Mouse (Mus musculus) liver, embryonic 14.5 days (tissue): ENCODE measurements at regions not wholly inside any gene's neighbourhood (a gene's known extent, or its start where the extent isn't known, plus 50 kb on each side); places are given as distances from the start of the nearest gene placed in this dataset.

Experiments used
- CTCF ChIP-seq: IDR thresholded peaks from 2 replicates; pipeline ENCODE4 v1.5.1; 2016; ENCODE audit warnings: antibody characterized with exemption, low read depth, control low read depth
- EP300 ChIP-seq: IDR thresholded peaks from 2 replicates; pipeline ENCODE4 v1.6.1; 2016; ENCODE audit warnings: antibody characterized with exemption, low read depth

- no peak for TF ChIP-seq CTCF
- TF ChIP-seq EP300: no peak
Observed at GRCm38 (mm10) chr10:9239956-9240355, 354.1 kb upstream of the Sash1 start.
